Mouse (Mus musculus) liver, postnatal 0 days (tissue): ENCODE measurements at regions not wholly inside any gene's neighbourhood (a gene's known extent, or its start where the extent isn't known, plus 50 kb on each side); places are given as distances from the start of the nearest gene placed in this dataset.
"Not testable (repeated sequence)": the region's sequence is repeated elsewhere in the genome, so short reads cannot be mapped to it uniquely, and the experiment has no call there.

Experiments used
- ATAC-seq: fragments of 200-750 bp; cut with Nextera tagmentation; 2 replicates; pipeline ENCODE4 v1.8.0; 2017; ENCODE audit warnings: mild to moderate bottlenecking, moderate library complexity
- DNase-seq: peaks from one replicate; pipeline ENCODE4 v3.0.0-alpha.2; 2016
- H3K27ac ChIP-seq: fragments of 300-500 bp; sonication (generic); 2 replicates; pipeline ENCODE4 v1.5.1; 2014; ENCODE audit warnings: antibody characterized with exemption, moderate library complexity, mild to moderate bottlenecking, low read depth
- H3K27me3 ChIP-seq: fragments of 300-500 bp; sonication (generic); 2 replicates; pipeline ENCODE4 v1.6.1; 2014; ENCODE audit warnings: low read length, control low read depth, mixed read lengths; ENCODE audit not compliant: insufficient read depth
- H3K36me3 ChIP-seq: fragments of 300-500 bp; sonication (generic); replicated peaks from 2 replicates; pipeline ENCODE4 v1.6.1; 2014; ENCODE audit warnings: mild to moderate bottlenecking, control low read depth, low read length, moderate library complexity, mixed read lengths; ENCODE audit not compliant: insufficient read depth
- H3K4me1 ChIP-seq: fragments of 300-500 bp; sonication (generic); 2 replicates; pipeline ENCODE4 v1.6.1; 2014; ENCODE audit warnings: antibody characterized with exemption, mild to moderate bottlenecking, control low read depth; ENCODE audit not compliant: insufficient read depth
- H3K4me2 ChIP-seq: fragments of 300-500 bp; sonication (generic); 2 replicates; pipeline ENCODE4 v1.6.1; 2014; ENCODE audit warnings: low read depth, mild to moderate bottlenecking, low read length, moderate library complexity, mixed read lengths
- H3K4me3 ChIP-seq: fragments of 300-500 bp; sonication (generic); 2 replicates; pipeline ENCODE4 v1.5.1; 2014; ENCODE audit warnings: low read depth, low read length
- H3K9ac ChIP-seq: fragments of 300-500 bp; sonication (generic); replicated peaks from 2 replicates; pipeline ENCODE4 v1.6.1; 2014; ENCODE audit warnings: mild to moderate bottlenecking, moderate library complexity
- H3K9me3 ChIP-seq: fragments of 300-500 bp; sonication (generic); 2 replicates; pipeline ENCODE4 v1.6.1; 2016; ENCODE audit warnings: mild to moderate bottlenecking, control low read depth, low read length, mixed read lengths
- CTCF ChIP-seq: sonication (generic); IDR thresholded peaks from 2 replicates; pipeline ENCODE4 v1.5.1; 2016; ENCODE audit warnings: antibody characterized with exemption, low read depth
- EP300 ChIP-seq: IDR thresholded peaks from 2 replicates; pipeline ENCODE4 v1.6.1; 2016; ENCODE audit warnings: antibody characterized with exemption, low read depth, mild to moderate bottlenecking
- WGBS: fragments of 180-500 bp; shearing (Covaris S2); extraction: QIAGEN DNeasy Blood & Tissue Kit; methylation state at CpG from one replicate; pipeline ENCODE4 v1.1.7; 2014; ENCODE audit not compliant: insufficient replicate concordance; 5-methylcytosine and 5-hydroxymethylcytosine counted together

- Histone ChIP-seq H3K4me1 (no peaks in the 10 kb centered on the region), H3K9me3 (no peaks in the 10 kb centered on the region), H3K27ac (no peak overlapping the region), H3K27me3 (no peaks in the 10 kb centered on the region), H3K9ac (no peak overlapping the region), H3K4me2 (no peak overlapping the region), H3K4me3 (no peak overlapping the region), H3K36me3 (no peaks in the 10 kb centered on the region)
- 85% methylated on average over 1 of the region's 1 CpGs for WGBS
- no peak for TF ChIP-seq CTCF
- TF ChIP-seq EP300: no peak
- no peak for ATAC-seq
- DNase-seq: no peak
Observed at GRCm38 (mm10) chr10:10098521-10098920, 197.6 kb upstream of the Stxbp5 start.

GRCm38 (mm10) chr10:10094113-10094512 is 193.2 kb upstream of the Stxbp5 start:
- Histone ChIP-seq H3K4me1 (no peaks in the 10 kb centered on the region), H3K4me2 (no peak overlapping the region), H3K27ac (no peak overlapping the region), H3K36me3 (no peaks in the 10 kb centered on the region), H3K9me3 (0 out of 2 replicates have a peak, but pooled peaks cover 2% of the 10 kb centered on the region), H3K9ac (no peak overlapping the region), H3K4me3 (no peak overlapping the region), H3K27me3 (no peaks in the 10 kb centered on the region)
- DNase-seq (no peak), ATAC-seq (no peak)
- 66% methylated on average over 1 of the region's 1 CpGs for WGBS
- TF ChIP-seq EP300: no peak
- no peak for TF ChIP-seq CTCF

GRCm38 (mm10) chr10:10093713-10094112 is 192.8 kb upstream of the Stxbp5 start:
- no peaks in the 10 kb centered on the region for H3K4me1 ChIP-seq
- TF ChIP-seq CTCF (no peak), EP300 (no peak)
- DNase-seq (no peak), ATAC-seq (no peak)
- H3K36me3 ChIP-seq: no peaks in the 10 kb centered on the region
- 51% methylated on average over 2 of the region's 2 CpGs for WGBS
- H3K4me2 ChIP-seq: no peak overlapping the region
- 0 out of 2 replicates have a peak, but pooled peaks cover 2% of the 10 kb centered on the region for H3K9me3 ChIP-seq
- H3K9ac ChIP-seq: no peak overlapping the region
- H3K27me3 ChIP-seq: no peaks in the 10 kb centered on the region
- no peak overlapping the region for H3K27ac ChIP-seq
- no peak overlapping the region for H3K4me3 ChIP-seq

GRCm38 (mm10) chr10:10085934-10086333 is 185.1 kb upstream of the Stxbp5 start:
- Histone ChIP-seq H3K36me3 (no peaks in the 10 kb centered on the region), H3K9ac (no peak overlapping the region), H3K27ac (no peak overlapping the region), H3K4me1 (no peaks in the 10 kb centered on the region), H3K4me2 (no peak overlapping the region), H3K9me3 (0 out of 2 replicates have a peak, but pooled peaks cover 2% of the 10 kb centered on the region), H3K4me3 (no peak overlapping the region), H3K27me3 (no peaks in the 10 kb centered on the region)
- TF ChIP-seq EP300 (no peak), CTCF (no peak)
- no peak for ATAC-seq
- no peak for DNase-seq
- 74% methylated on average over 4 of the region's 4 CpGs for WGBS

GRCm38 (mm10) chr10:10070146-10070545 is 169.3 kb upstream of the Stxbp5 start:
- no peaks in the 10 kb centered on the region for H3K9me3 ChIP-seq
- no peak overlapping the region for H3K4me2 ChIP-seq
- no peaks in the 10 kb centered on the region for H3K27me3 ChIP-seq
- no peak overlapping the region for H3K27ac ChIP-seq
- DNase-seq (no peak), ATAC-seq (no peak)
- TF ChIP-seq EP300: no peak
- no peak for TF ChIP-seq CTCF
- H3K9ac ChIP-seq: no peak overlapping the region
- H3K4me1 ChIP-seq: no peaks in the 10 kb centered on the region
- no peaks in the 10 kb centered on the region for H3K36me3 ChIP-seq
- H3K4me3 ChIP-seq: no peak overlapping the region

- H3K4me2 ChIP-seq, DNase-seq, H3K27ac ChIP-seq, H3K4me3 ChIP-seq, H3K9me3 ChIP-seq, ATAC-seq, H3K27me3 ChIP-seq, H3K4me1 ChIP-seq, H3K9ac ChIP-seq, H3K36me3 ChIP-seq: not testable (repeated sequence)
Observed at GRCm38 (mm10) chr10:10069704-10070103, 168.8 kb upstream of the Stxbp5 start.

GRCm38 (mm10) chr10:10046753-10047152 is 145.9 kb upstream of the Stxbp5 start:
- WGBS: 60% methylated on average over 1 of the region's 1 CpGs
- DNase-seq (no peak), ATAC-seq (no peak)
- Histone ChIP-seq H3K4me1 (no peaks in the 10 kb centered on the region), H3K27me3 (no peaks in the 10 kb centered on the region), H3K4me2 (no peak overlapping the region), H3K36me3 (no peaks in the 10 kb centered on the region), H3K4me3 (no peak overlapping the region), H3K27ac (no peak overlapping the region), H3K9ac (no peak overlapping the region), H3K9me3 (no peaks in the 10 kb centered on the region)
- TF ChIP-seq CTCF (no peak), EP300 (no peak)
